Mouse (Mus musculus): ENCODE data around the gene Dnah5. TPM values are rescaled to one million over a fixed set of nuclear protein-coding genes. Genes with fewer than 3 reads are reported as not detected.

The Dnah5 gene
- total and polyA plus RNA-seq, 3 experiments = under 0.01 TPM; not detected in 2

DNA sequence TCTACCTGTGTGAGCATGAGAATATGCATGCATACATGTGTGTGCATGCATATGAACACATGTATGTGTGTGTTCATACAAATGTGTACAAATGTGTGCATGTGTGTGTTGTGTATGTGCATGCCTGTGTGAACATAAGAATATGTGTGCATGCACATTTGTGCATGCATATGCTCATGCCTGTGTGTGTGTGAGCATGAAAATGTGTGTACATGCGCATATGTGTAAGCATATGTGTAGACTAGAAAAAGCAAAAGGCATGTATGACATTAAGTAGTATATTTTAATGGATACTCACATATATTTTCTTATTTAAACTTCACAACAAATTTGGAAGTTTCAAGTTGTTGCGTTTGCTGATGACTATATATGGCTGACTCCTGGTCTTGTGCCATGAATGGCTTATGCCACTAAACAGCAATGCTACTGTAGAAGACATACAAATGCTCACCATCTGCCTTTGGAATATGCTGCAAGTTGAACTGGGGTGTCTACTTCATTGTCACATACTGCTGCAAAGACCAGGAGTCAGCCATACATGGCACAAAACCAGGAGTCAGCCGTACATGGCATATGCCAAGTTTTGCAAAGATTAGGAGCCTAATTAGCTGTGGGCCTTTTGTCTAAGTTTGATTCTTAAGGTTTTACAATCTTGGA, 263.2 kb downstream of the Dnah5 start:
- Histone ChIP-seq H3K4me1 (ENCODE audit: insufficient read depth, low read depth, low read length) (no peaks in the 10 kb centered on the region), H3K9me3 (replicated peaks) (peaks cover 5% of the 10 kb centered on the region; the same call in 1 of the 2 replicates), H3K4me3 (ENCODE audit: low read depth, low read length) (no peak overlapping the region), H3K27me3 (ENCODE audit: insufficient read depth, low read length) (no peaks in the 10 kb centered on the region), H3K36me3 (replicated peaks) (no peaks in the 10 kb centered on the region)
- ATAC-seq (ENCODE audit: extremely low read depth, insufficient number of reproducible peaks, low FRiP score, poor library complexity, severe bottlenecking) = no peak
- TF ChIP-seq CTCF (IDR thresholded peaks at IDR 0.05; ENCODE audit: low read depth, low read length) (no peak), GATA1 (IDR thresholded peaks at IDR 0.05; ENCODE audit: borderline replicate concordance, low read length) (no peak), GATA2 (IDR thresholded peaks at IDR 0.05; ENCODE audit: borderline replicate concordance, low read depth, low read length) (no peak), TAL1 (conservative IDR thresholded peaks at IDR 0.05; ENCODE audit: low read depth, low read length) (no peak), POLR2AphosphoS5 (IDR thresholded peaks at IDR 0.05; ENCODE audit: insufficient replicate concordance, low read depth, low read length) (no peak)
- no peak for DNase-seq (ENCODE audit: low spot score)

DNA sequence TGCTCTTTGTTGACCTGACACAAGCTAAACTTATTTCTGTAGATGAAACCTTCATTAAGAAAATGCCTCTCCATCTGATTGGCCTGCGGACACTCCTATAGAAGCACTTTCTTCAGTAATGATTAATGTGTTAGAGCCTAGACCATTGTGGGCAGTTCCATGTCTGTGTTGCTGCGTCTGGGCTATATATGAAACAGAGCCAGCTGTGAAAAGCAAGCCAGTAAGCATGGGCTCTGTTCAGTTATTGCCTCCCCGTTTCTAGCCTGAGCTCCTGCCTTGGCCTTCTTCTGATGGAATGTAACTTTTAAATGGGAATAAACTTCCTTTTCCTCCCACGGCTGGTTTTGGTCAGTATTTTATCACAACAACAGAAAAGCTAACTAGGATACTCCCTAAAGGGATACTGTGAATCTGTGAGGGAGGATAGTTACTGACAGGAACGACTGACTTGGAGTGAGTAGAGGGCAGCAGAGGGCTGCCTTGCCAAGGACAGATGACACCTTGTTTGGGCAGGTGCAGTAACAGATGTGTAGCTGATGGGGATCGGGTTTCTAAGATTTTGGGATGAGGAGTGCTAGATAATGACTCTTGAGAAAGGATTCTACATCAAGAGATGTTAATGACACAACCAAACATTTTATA, 270.3 kb downstream of the Dnah5 start:
- Histone ChIP-seq H3K27me3 (ENCODE audit: insufficient read depth, low read length) (no peaks in the 10 kb centered on the region), H3K9me3 (replicated peaks) (peaks cover 2% of the 10 kb centered on the region; the same call in 1 of the 2 replicates), H3K36me3 (replicated peaks) (no peaks in the 10 kb centered on the region), H3K4me3 (ENCODE audit: low read depth, low read length) (no peak overlapping the region), H3K4me1 (ENCODE audit: insufficient read depth, low read depth, low read length) (no peaks in the 10 kb centered on the region)
- ATAC-seq (ENCODE audit: extremely low read depth, insufficient number of reproducible peaks, low FRiP score, poor library complexity, severe bottlenecking) (no peak), DNase-seq (ENCODE audit: low spot score) (no peak)
- no peak for TF ChIP-seq GATA2 (IDR thresholded peaks at IDR 0.05; ENCODE audit: borderline replicate concordance, low read depth, low read length)
- TF ChIP-seq CTCF (IDR thresholded peaks at IDR 0.05; ENCODE audit: low read depth, low read length) = no peak
- no peak for TF ChIP-seq TAL1 (conservative IDR thresholded peaks at IDR 0.05; ENCODE audit: low read depth, low read length)
- TF ChIP-seq GATA1 (IDR thresholded peaks at IDR 0.05; ENCODE audit: borderline replicate concordance, low read length) = no peak
- no peak for TF ChIP-seq POLR2AphosphoS5 (IDR thresholded peaks at IDR 0.05; ENCODE audit: insufficient replicate concordance, low read depth, low read length)

DNA sequence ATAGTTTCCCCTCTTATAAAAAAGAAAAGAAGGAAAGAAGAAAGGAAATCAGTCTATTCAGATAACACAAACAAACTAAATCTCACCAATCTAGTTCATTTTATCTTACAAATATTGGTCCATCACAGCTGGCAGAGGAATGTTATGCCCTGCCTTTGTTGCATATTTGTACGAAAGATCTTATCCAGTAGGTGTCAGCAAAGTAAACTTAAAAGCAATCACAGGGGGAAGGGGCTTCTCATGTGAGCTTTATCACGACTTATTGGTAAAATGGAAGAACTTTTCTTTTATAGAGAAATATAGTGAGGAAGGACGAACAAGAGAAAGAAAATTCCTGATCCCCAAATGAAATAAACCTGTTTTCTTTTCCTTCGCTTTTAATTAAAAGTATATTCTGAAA, 299.3 kb downstream of the Dnah5 start:
- TF ChIP-seq POLR2AphosphoS5 (IDR thresholded peaks at IDR 0.05; ENCODE audit: insufficient replicate concordance, low read depth, low read length) (no peak), GATA2 (IDR thresholded peaks at IDR 0.05; ENCODE audit: borderline replicate concordance, low read depth, low read length) (no peak), CTCF (IDR thresholded peaks at IDR 0.05; ENCODE audit: low read depth, low read length) (no peak), GATA1 (IDR thresholded peaks at IDR 0.05; ENCODE audit: borderline replicate concordance, low read length) (no peak), TAL1 (conservative IDR thresholded peaks at IDR 0.05; ENCODE audit: low read depth, low read length) (no peak)
- ATAC-seq (ENCODE audit: extremely low read depth, insufficient number of reproducible peaks, low FRiP score, poor library complexity, severe bottlenecking) = no peak
- Histone ChIP-seq H3K36me3 (replicated peaks) (no peaks in the 10 kb centered on the region), H3K4me1 (ENCODE audit: insufficient read depth, low read depth, low read length) (no peaks in the 10 kb centered on the region), H3K9me3 (replicated peaks) (peaks cover 4% of the 10 kb centered on the region), H3K4me3 (ENCODE audit: low read depth, low read length) (no peak overlapping the region), H3K27me3 (ENCODE audit: insufficient read depth, low read length) (no peaks in the 10 kb centered on the region)
- DNase-seq (ENCODE audit: low spot score) = no peak

DNA sequence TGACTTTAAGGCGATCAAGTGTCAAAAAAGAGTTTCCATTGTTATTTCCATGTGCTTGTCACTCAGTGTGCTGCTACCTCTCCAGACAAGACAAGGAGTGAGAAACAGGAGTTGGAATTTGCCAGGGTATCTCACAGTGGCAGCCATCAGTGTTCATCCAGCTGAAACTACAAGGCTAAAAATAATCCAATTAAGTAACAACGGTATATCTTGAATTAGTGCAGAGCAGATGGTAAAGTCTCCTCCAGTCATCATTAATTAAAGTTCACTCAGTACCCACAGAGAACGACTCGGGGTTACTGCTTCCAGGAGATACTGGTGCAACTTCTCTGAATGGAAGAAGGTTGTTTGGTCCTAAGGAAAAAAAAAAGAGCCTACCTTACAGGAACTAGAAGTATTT, 311.6 kb downstream of the Dnah5 start:
- Histone ChIP-seq H3K4me1 (ENCODE audit: insufficient read depth, low read depth, low read length) (no peaks in the 10 kb centered on the region), H3K4me3 (ENCODE audit: low read depth, low read length) (no peak overlapping the region), H3K27me3 (ENCODE audit: insufficient read depth, low read length) (no peaks in the 10 kb centered on the region), H3K36me3 (replicated peaks) (no peaks in the 10 kb centered on the region), H3K9me3 (replicated peaks) (no peaks in the 10 kb centered on the region)
- ATAC-seq (ENCODE audit: extremely low read depth, insufficient number of reproducible peaks, low FRiP score, poor library complexity, severe bottlenecking) (no peak), DNase-seq (ENCODE audit: low spot score) (no peak)
- TF ChIP-seq GATA1 (IDR thresholded peaks at IDR 0.05; ENCODE audit: borderline replicate concordance, low read length) (no peak), GATA2 (IDR thresholded peaks at IDR 0.05; ENCODE audit: borderline replicate concordance, low read depth, low read length) (no peak), POLR2AphosphoS5 (IDR thresholded peaks at IDR 0.05; ENCODE audit: insufficient replicate concordance, low read depth, low read length) (no peak), TAL1 (conservative IDR thresholded peaks at IDR 0.05; ENCODE audit: low read depth, low read length) (no peak), CTCF (IDR thresholded peaks at IDR 0.05; ENCODE audit: low read depth, low read length) (no peak)

Other genes with a start within 250 kb of the Dnah5 start
- not detected in 2 replicates for gene Trio, start 177.9 kb upstream of the Dnah5 start, total RNA-seq (2014; fragmentation: Nextera tagmentation)
- gene Trio, start 177.9 kb upstream of the Dnah5 start, total RNA-seq (2017) = 0.06 and 0.66 TPM in 2 replicates
- not detected in 2 replicates for gene Trio, start 177.9 kb upstream of the Dnah5 start, polyA plus RNA-seq (2012)